Mouse (Mus musculus) B cell, adult 2 months (primary cell): ENCODE results near the gene Zcchc2.

Source experiments
- DNase-seq, 2 experiments: peaks; one replicate each; pipeline ENCODE4 v3.0.0; 2022

Zcchc2 gene

GRCm38 (mm10) chr1:106036861-106037599 lies 46.8 kb downstream of the Zcchc2 start:
- DNase-seq = peak; percentile 75 to 76

- no peak for DNase-seq
Observed at GRCm38 (mm10) chr1:106039326-106039725, 49.1 kb downstream of the Zcchc2 start.

- DNase-seq = no peak
Observed at GRCm38 (mm10) chr1:106040271-106040670, 50.1 kb downstream of the Zcchc2 start.

- DNase-seq = no peak
Observed at GRCm38 (mm10) chr1:106042221-106042620, 52.0 kb downstream of the Zcchc2 start.

- DNase-seq = no peak
Observed at GRCm38 (mm10) chr1:106043053-106043820, 53.0 kb downstream of the Zcchc2 start.

- DNase-seq = no peak
Observed at GRCm38 (mm10) chr1:106049036-106049435, 58.8 kb downstream of the Zcchc2 start.

- no peak for DNase-seq
Observed at GRCm38 (mm10) chr1:106054978-106055377, 64.8 kb downstream of the Zcchc2 start.

GRCm38 (mm10) chr1:106058355-106058754 lies 68.1 kb downstream of the Zcchc2 start:
- DNase-seq = no peak

- DNase-seq = no peak
Observed at GRCm38 (mm10) chr1:106059516-106060277, 69.5 kb downstream of the Zcchc2 start.

- peak; percentile 46 to 47 for DNase-seq
Observed at GRCm38 (mm10) chr1:106061185-106061910, 71.1 kb downstream of the Zcchc2 start.

- no peak for DNase-seq
Observed at GRCm38 (mm10) chr1:106062891-106063590, 72.8 kb downstream of the Zcchc2 start.

- no peak for DNase-seq
Observed at GRCm38 (mm10) chr1:106063591-106064170, 73.5 kb downstream of the Zcchc2 start.

- no peak for DNase-seq
Observed at GRCm38 (mm10) chr1:106064291-106064690, 74.1 kb downstream of the Zcchc2 start.

- no peak for DNase-seq
Observed at GRCm38 (mm10) chr1:106064711-106065110, 74.5 kb downstream of the Zcchc2 start.

- DNase-seq = no peak
Observed at GRCm38 (mm10) chr1:106065679-106066078, 75.5 kb downstream of the Zcchc2 start.

GRCm38 (mm10) chr1:106067306-106067705 lies 77.1 kb downstream of the Zcchc2 start:
- DNase-seq = no peak

- DNase-seq = no peak
Observed at GRCm38 (mm10) chr1:106069867-106070543, 79.8 kb downstream of the Zcchc2 start.

- no peak for DNase-seq
Observed at GRCm38 (mm10) chr1:106070814-106071213, 80.6 kb downstream of the Zcchc2 start.

GRCm38 (mm10) chr1:106071237-106072070 lies 81.2 kb downstream of the Zcchc2 start:
- peak; percentile 90 to 92 for DNase-seq

- no peak for DNase-seq
Observed at GRCm38 (mm10) chr1:106072071-106072440, 81.8 kb downstream of the Zcchc2 start.
